Mouse (Mus musculus): ENCODE results near the gene Ccdc169.
"Not testable (repeated sequence)": the region's sequence is repeated elsewhere in the genome, so short reads cannot be mapped to it uniquely, and the experiment has no call there.

The Ccdc169 gene

DNA sequence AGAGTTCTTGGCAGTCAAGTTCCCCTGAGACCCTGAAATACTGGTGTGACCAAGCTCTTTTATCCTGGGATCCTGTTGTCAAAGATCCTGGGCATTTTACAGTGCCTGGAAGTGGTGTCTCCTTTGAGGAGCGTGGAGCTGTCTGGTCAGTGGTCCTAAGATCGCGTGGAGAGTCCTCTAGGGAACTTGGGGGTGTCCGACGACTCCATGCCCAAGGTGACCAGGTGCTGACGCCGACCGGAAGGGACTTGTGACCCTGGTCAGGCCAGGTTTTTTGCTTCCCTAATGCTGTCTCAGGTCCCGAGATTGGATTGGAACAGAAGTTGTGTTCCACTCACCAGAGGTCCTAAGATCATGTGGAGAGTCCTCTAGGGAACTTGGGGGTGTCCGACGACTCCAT, 66.5 kb downstream of the Ccdc169 start:
- DNase-seq: not testable (repeated sequence)

GRCm38 (mm10) chr3:55206413-55206812, 69.3 kb downstream of the Ccdc169 start:
- no peak for DNase-seq

DNA sequence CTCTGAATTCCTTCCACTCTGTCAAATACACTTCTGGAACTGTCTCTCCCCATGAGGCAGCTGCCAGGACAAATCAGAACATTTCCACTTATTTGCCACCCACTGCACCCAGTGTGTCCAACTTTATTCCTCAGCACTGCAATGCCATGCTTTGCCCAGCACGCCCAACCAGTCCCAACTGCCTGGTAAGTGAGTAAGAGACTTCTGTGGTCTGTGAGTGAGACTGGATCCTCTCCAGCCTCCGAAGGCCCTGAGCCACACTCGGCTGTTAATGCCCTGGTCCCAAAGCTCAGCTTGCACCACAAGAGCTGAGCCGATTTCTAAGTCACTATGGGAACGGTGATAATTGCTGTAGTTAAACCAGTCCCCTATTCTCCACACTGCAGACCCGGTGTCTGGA, 70.5 kb downstream of the Ccdc169 start:
- no peak for DNase-seq

GRCm38 (mm10) chr3:55212254-55212653, 75.1 kb downstream of the Ccdc169 start:
- no peak for DNase-seq

GRCm38 (mm10) chr3:55213785-55214184, 76.6 kb downstream of the Ccdc169 start:
- no peak for DNase-seq

- no peak for DNase-seq
Measured at GRCm38 (mm10) chr3:55214413-55214812, 77.3 kb downstream of the Ccdc169 start.

DNA sequence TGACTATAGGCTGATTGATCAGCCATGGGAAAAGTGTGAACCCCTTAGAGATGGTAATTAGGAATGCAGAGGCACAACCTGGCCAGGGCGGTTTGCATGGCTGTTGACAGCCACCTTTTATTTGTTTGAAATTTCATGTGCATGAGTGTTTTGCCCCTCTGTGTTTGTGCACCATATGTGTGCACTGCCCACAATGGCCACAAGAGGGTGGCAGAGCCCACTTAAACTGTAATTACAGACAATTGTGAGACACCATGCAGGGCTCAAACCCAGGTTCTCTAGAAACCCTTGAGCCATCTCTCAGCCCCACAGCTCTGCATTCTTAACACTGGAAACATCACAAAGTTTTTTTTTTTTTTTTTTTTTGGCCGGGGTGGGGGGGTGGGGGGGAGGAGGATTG, 85.4 kb downstream of the Ccdc169 start:
- DNase-seq: no peak

All from spleen, adult 18-20 months (tissue).